Mouse (Mus musculus) liver, embryonic 18 days (tissue): ENCODE data around the gene C87499. TPM values are rescaled to one million over a fixed set of nuclear protein-coding genes. Genes with fewer than 3 reads are reported as not detected.

Experiments
- polyA plus RNA-seq: library from polyadenylated mRNA; depleted of rRNA; stranded (reverse); fragments of >200 nt; gene quantifications from 2 replicates; pipeline ENCODE4 v1.2.3, GENCODE M21; 2012; rRNA removed

The C87499 gene
- not detected in 2 replicates for polyA plus RNA-seq

DNA sequence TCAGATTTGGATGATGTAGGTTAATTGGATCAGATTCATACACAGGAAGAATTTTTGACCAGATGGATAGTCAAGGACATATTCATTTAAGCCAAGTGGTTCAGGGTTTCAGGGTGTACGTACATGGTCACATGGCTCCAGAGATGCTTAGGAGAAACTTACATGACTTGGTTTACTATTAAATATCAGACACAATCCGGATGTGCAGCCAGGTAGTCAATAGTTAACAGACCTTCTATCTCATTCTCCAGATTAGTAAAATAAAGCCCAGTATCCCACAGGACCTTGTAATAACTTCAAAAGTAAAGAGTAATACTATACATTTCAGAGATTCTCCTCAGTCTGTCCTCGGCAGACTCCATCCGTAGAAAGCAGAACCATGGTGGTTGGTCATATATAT lies at the start of gene C87499:
Gene C87499, minus strand, starts transcription at position 101 of the 400 bp plus-strand sequence.

DNA sequence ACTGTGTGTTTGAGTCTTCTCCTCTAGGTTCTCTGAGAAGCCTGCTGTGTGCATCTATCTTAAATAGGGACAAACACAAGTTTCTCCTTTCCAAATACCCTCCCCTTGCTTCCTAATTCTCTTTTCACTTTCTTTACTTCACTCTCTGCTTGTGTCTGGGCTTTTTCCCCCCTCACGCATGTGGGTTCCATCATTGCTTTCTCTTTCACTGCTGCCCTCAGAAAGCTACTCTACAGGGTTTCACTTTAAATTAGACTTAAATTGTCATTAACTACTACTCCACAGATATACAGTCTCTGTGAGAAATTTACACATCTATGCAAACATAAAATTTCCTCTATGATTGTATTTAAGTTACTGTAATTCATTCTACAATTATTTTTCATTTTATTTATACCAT lies 49.6 kb upstream of the C87499 start, which contains the start of gene Ifna2:
Gene Ifna2, minus strand, starts transcription at position 101 of the 400 bp plus-strand sequence.

DNA sequence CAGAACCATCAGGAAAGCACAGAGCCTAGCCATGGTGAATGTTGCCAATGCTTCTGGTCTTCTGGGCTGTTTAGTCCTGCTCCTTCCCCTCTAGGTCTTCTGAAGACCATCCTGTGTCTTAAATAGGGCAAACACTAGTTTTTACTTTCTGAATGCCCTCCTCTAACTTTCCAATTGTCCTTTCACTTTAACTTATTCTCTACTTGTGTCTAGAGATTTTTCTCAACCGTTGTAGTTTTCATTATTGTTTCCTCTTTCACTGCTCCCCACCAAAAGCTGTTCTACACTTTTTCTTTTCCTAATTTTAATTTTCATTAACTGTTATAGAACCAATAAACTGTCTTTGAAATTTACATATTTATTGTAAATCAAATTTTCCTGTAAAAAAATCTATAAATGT lies 42.6 kb upstream of the C87499 start, which contains the start of gene Ifna16:
Gene Ifna16, minus strand, starts transcription at position 101 of the 400 bp plus-strand sequence.

DNA sequence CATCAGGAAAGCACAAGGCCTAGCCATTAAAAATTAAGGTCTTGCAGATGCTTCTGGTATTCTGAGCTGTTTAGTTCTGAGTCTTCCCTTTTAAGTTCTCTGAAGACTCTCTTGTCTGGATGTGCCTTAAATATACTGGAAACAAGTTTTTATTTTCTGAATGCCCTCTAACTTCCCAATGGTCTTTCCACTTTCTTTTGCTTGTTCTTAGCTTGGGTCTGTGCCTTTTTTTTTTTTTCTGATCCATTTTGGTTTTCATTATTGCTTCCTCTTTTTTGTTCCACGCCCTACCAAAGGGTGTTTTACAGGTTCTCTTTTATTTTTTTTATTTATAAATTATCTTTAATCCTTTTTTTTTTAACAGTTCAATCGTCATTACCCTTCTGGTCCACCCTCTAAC lies 10.1 kb upstream of the C87499 start, which contains the start of gene Ifna13:
Gene Ifna13, minus strand, starts transcription at position 101 of the 400 bp plus-strand sequence.

DNA sequence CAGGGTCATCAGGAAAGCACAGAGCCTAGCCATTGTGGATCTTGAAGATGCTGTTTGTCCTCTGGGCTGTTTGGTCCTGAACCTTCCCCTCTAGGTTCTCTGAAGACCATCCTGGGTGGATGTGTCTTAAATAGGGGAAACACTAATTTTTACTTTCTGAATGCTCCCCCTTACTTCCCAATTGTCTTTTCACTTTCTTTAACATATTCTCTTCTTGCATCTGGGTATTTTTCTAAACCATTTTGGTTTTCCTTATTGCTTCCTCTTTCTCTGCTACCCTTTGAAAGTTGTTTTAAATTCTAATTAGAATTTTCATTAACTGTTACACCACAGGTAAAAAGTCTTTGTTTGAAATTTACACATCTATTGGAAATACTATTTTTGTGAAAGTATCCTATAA lies 30.9 kb downstream of the C87499 start, which contains the start of gene Ifna12:
Gene Ifna12, minus strand, starts transcription at position 101 of the 400 bp plus-strand sequence.

DNA sequence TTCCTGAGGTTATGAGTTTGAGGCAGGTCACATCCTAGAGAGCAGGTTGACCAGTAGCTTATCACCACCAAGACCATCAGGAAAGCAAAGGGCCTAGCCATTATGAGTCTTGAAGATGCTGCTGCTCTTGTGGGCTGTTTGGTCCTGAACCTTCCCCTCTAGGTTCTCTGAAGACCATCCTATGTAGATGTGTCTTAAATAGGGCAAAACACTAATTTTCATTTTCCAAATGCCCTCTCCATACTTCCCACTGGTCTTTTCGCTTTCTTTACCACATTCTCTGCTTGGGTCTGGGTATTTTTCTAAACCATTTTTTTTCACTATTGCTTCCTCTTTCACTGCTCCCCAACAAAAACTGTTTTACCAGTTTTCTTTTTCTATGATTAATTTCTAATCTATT lies 41.9 kb downstream of the C87499 start, which contains the start of gene Ifna9:
Gene Ifna9, minus strand, starts transcription at position 101 of the 400 bp plus-strand sequence.

Other genes with a start within 250 kb of the C87499 start
- gene Hacd4, start 195.5 kb downstream of the C87499 start, polyA plus RNA-seq, result 1.7 and 1.9 TPM in 2 replicates
- not detected in 2 replicates for gene Ifnb1, start 111.6 kb downstream of the C87499 start, polyA plus RNA-seq
- not detected in 2 replicates for gene Ifna15, start 76.2 kb downstream of the C87499 start, polyA plus RNA-seq
- gene Ifna14, start 62.6 kb downstream of the C87499 start, polyA plus RNA-seq, result not detected in 2 replicates
- gene Ifna9, start 42.0 kb downstream of the C87499 start, polyA plus RNA-seq, result not detected in 2 replicates
- gene Ifna12, start 31.0 kb downstream of the C87499 start, polyA plus RNA-seq, result not detected in 2 replicates
- gene Ifna13, start 10.0 kb upstream of the C87499 start, polyA plus RNA-seq, result not detected in 2 replicates
- not detected in 2 replicates for gene Ifna16, start 42.5 kb upstream of the C87499 start, polyA plus RNA-seq
- not detected in 2 replicates for gene Ifna2, start 49.5 kb upstream of the C87499 start, polyA plus RNA-seq
- not detected in 2 replicates for gene Ifnab, start 56.9 kb upstream of the C87499 start, polyA plus RNA-seq
- gene Gm26566, start 87.4 kb upstream of the C87499 start, polyA plus RNA-seq, result 0.03 and 0.05 TPM in 2 replicates
- 9.8 and 10.8 TPM in 2 replicates for gene Klhl9, start 88.1 kb upstream of the C87499 start, polyA plus RNA-seq
- gene Gm13271, start 120.5 kb upstream of the C87499 start, polyA plus RNA-seq, result not detected in 2 replicates
- gene Gm13283, start 125.7 kb upstream of the C87499 start, polyA plus RNA-seq, result 0.04 TPM in 1 of 2 replicates, not detected in the other
- not detected in 2 replicates for gene Gm13290, start 139.4 kb upstream of the C87499 start, polyA plus RNA-seq
- gene Gm13289, start 142.5 kb upstream of the C87499 start, polyA plus RNA-seq, result not detected in 2 replicates
- gene Gm13272, start 145.4 kb upstream of the C87499 start, polyA plus RNA-seq, result not detected in 2 replicates
- 0.02 and 0.04 TPM in 2 replicates for gene Ifnz, start 147.7 kb upstream of the C87499 start, polyA plus RNA-seq
- gene Gm13276, start 151.3 kb upstream of the C87499 start, polyA plus RNA-seq, result not detected in 2 replicates
- gene Gm13277, start 154.2 kb upstream of the C87499 start, polyA plus RNA-seq, result not detected in 2 replicates
- not detected in 2 replicates for gene Gm13278, start 157.1 kb upstream of the C87499 start, polyA plus RNA-seq
- not detected in 2 replicates for gene Gm13275, start 160.1 kb upstream of the C87499 start, polyA plus RNA-seq
- gene Gm13279, start 163.0 kb upstream of the C87499 start, polyA plus RNA-seq, result not detected in 2 replicates
- gene Gm13285, start 165.3 kb upstream of the C87499 start, polyA plus RNA-seq, result not detected in 2 replicates
- gene Gm13287, start 168.8 kb upstream of the C87499 start, polyA plus RNA-seq, result not detected in 2 replicates
- gene Gm13288, start 171.1 kb upstream of the C87499 start, polyA plus RNA-seq, result 0.02 TPM in 1 of 2 replicates, not detected in the other
- not detected in 2 replicates for gene Ifna7, start 181.8 kb upstream of the C87499 start, polyA plus RNA-seq
- gene Ifna11, start 185.5 kb upstream of the C87499 start, polyA plus RNA-seq, result not detected in 2 replicates
- not detected in 2 replicates for gene Ifna6, start 193.0 kb upstream of the C87499 start, polyA plus RNA-seq
- not detected in 2 replicates for gene Ifna5, start 201.1 kb upstream of the C87499 start, polyA plus RNA-seq
- not detected in 2 replicates for gene Ifna4, start 207.4 kb upstream of the C87499 start, polyA plus RNA-seq
- not detected in 2 replicates for gene Ifna1, start 215.7 kb upstream of the C87499 start, polyA plus RNA-seq
- not detected in 2 replicates for gene Ifne, start 245.8 kb upstream of the C87499 start, polyA plus RNA-seq